Mouse (Mus musculus): ENCODE measurements around the gene Sfi1.
A peak's percentile ranks its signal among the peaks of the same experiment; 100 is the strongest.
"Not testable (repeated sequence)": the region's sequence is repeated elsewhere in the genome, so short reads cannot be mapped to it uniquely, and the experiment has no call there.

Gene Sfi1

GRCm38 (mm10) chr11:3193363-3193762 lies at the start of gene Sfi1:
Sfi1 (minus strand) TSS chr11:3193463.
- no peak for DNase-seq (ENCODE audit: low spot score in 2 of 2)

- no peak for DNase-seq (ENCODE audit: low spot score in 2 of 2)
These were observed 49.1 kb upstream of the Sfi1 start for GRCm38 (mm10) chr11:3242395-3242794.

- no peak for DNase-seq (ENCODE audit: low spot score in 2 of 2)
These were observed 42.0 kb upstream of the Sfi1 start for GRCm38 (mm10) chr11:3235277-3235676.

GRCm38 (mm10) chr11:3233704-3234103 lies 40.4 kb upstream of the Sfi1 start:
- no peak for DNase-seq (ENCODE audit: low spot score in 2 of 2)

GRCm38 (mm10) chr11:3232248-3232647 lies 39.0 kb upstream of the Sfi1 start:
- DNase-seq (ENCODE audit: low spot score in 2 of 2), result no peak

- DNase-seq (ENCODE audit: low spot score in 2 of 2), result no peak
These were observed 33.9 kb upstream of the Sfi1 start for GRCm38 (mm10) chr11:3227113-3227512.

- no peak for DNase-seq (ENCODE audit: low spot score in 2 of 2)
These were observed 29.8 kb upstream of the Sfi1 start for GRCm38 (mm10) chr11:3223105-3223504.

GRCm38 (mm10) chr11:3212526-3212925 lies 19.3 kb upstream of the Sfi1 start:
- DNase-seq (ENCODE audit: low spot score in 2 of 2), result no peak

GRCm38 (mm10) chr11:3206783-3207182 lies 13.5 kb upstream of the Sfi1 start:
- DNase-seq (ENCODE audit: low spot score in 2 of 2), result no peak

GRCm38 (mm10) chr11:3205207-3205606 lies 11.9 kb upstream of the Sfi1 start:
- no peak for DNase-seq (ENCODE audit: low spot score in 2 of 2)

GRCm38 (mm10) chr11:3203771-3204170 lies 10.5 kb upstream of the Sfi1 start:
- no peak for DNase-seq (ENCODE audit: low spot score in 2 of 2)

- peak; percentile 48 to 63 for DNase-seq (ENCODE audit: low spot score in 2 of 2)
These were observed 9.6 kb upstream of the Sfi1 start for GRCm38 (mm10) chr11:3202781-3203441.

- DNase-seq (ENCODE audit: low spot score in 2 of 2), result peak; percentile 90 to 91
These were observed 9.0 kb upstream of the Sfi1 start, which contains the start of gene Eif4enif1 for GRCm38 (mm10) chr11:3202231-3202701. Eif4enif1 (plus strand) TSS chr11:3202392.

GRCm38 (mm10) chr11:3201326-3202230 lies 8.3 kb upstream of the Sfi1 start:
- DNase-seq (ENCODE audit: low spot score in 2 of 2), result no peak

GRCm38 (mm10) chr11:3200636-3201035 lies 7.4 kb upstream of the Sfi1 start:
- DNase-seq (ENCODE audit: low spot score in 2 of 2), result not testable (repeated sequence)

- DNase-seq (ENCODE audit: low spot score in 2 of 2), result peak in 1 of 2 experiments; percentile 84
These were observed 10.6 kb downstream of the Sfi1 start for GRCm38 (mm10) chr11:3182707-3183106.

- not testable (repeated sequence) for DNase-seq (ENCODE audit: low spot score in 2 of 2)
These were observed 11.3 kb downstream of the Sfi1 start for GRCm38 (mm10) chr11:3181971-3182370.

- DNase-seq (ENCODE audit: low spot score in 2 of 2), result peak; percentile 86 to 99
These were observed 12.0 kb downstream of the Sfi1 start for GRCm38 (mm10) chr11:3181250-3181649.

- not testable (repeated sequence) for DNase-seq (ENCODE audit: low spot score in 2 of 2)
These were observed 12.6 kb downstream of the Sfi1 start for GRCm38 (mm10) chr11:3180510-3181160.

- peak; percentile 67 to 85 for DNase-seq (ENCODE audit: low spot score in 2 of 2)
These were observed 13.6 kb downstream of the Sfi1 start for GRCm38 (mm10) chr11:3179726-3180092.

GRCm38 (mm10) chr11:3178968-3179725 lies 14.1 kb downstream of the Sfi1 start:
- peak; percentile 73 to 95 for DNase-seq (ENCODE audit: low spot score in 2 of 2)
